Mouse (Mus musculus) thymus, postnatal 10 days (tissue): ENCODE results near the gene B4galt3.

Source experiments
- DNase-seq, 2 experiments: peaks; one replicate each; pipeline ENCODE4 v3.0.0; 2021; ENCODE audit warnings: low spot score in 2 of 2

B4galt3 gene

DNA sequence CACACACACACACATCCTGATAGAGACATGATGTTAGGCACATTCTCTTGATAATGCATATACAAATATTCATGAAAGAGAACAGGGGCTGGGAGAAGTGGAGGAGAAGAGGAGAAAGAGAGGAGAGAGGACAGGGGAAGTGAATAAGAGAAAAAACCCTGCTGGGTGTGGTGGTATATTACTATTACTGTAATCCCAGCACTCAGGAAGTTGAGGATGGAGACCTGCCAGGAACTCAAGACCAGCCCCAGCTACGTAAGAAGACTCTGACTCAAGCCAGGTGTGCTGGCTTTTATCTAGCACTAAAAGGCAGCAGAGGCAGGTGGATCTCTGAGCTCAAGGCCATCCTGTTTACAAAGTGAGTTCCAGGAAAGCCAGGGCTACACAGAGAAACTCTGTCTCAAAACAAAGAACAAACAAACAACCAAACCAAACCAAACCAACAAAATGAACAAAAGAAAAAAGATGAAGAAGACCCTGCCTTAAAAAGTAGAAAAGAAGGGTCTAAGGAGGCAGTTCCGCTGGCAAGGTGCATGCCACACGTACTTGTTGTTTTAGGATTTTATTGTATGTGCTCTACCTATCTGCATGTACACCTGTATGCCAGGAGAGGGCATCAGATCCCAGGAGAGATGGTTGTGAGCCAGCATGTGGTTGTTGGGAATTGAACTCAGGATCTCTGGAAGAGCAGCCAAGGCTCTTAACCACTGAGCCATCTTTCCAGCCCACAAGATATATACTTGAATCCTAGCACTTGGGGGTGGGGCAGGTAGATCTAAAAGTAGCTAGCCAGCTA, 6.3 kb upstream of the B4galt3 start:
- DNase-seq, result no peak

DNA sequence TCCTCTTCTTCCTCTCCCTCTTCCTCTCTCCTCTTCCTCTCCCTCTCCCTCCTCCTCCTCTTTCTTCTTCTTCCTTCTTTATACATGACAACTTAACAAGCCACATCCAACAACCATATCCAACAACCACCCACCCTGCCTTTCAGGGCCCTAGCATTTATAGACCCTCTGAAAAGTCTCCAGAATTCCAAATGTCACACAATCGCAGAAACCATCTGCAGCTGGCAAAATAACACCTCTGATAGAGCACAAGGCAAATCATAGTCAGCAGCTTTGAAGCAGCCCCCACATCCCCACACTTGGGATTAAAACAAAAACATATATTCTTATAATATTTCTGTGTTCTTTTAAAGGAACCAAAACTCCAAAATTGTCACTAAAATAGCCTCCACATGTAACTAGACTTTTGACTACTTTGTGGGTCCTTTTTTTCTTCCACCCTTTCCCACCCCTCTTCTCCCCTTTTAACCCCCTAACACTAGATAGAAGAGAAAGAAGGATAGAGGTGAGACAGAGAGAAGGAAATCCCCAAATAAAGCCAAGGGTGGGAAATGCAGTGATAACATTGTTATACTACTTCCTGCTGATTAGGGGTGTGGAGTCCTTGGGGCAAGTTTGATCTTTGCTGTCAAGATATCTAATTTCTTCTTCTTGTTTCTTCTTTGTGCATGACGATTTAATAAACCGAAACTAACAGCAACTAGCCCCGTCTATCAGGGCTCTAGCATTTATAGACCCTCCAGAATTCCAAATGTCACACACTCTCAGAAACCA, 4.0 kb upstream of the B4galt3 start:
- no peak for DNase-seq

DNA sequence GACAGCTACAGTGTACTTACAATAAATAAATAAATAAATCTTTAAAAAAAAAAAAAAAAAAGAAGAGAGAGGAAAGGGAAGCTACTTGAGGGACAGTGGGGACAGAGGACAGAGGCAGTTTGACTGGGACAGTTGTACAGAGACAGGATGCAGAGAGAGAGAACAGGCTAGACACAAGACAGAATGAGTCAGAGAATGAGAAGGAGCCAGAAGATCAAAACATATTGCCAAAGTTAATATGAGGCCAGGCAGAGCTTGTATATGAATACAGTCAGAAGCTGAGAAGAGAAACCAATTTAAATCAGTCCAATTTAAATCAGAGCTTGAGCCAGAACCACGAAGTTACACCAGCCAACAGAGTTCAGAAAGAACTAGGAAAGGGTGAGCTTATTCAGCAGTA, 1.8 kb upstream of the B4galt3 start:
- no peak for DNase-seq

DNA sequence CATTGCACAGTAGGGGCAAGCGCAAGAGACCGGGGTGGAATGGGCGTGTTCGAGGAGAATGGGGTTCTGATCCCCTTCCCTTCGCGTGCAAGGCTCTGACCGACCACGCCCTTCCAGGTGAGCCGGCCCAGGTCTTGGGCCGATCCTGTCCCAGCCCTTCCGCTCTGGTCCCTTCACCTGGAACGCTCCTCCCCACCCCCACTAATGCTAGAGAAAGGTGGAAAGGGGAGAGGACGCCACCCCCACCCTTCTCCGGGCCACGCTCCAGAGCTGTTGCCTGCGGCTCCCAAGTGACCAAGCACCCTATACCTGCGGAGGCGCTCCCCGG, 409 bp downstream of the B4galt3 start:
- DNase-seq, result peak; percentile 35 to 60

DNA sequence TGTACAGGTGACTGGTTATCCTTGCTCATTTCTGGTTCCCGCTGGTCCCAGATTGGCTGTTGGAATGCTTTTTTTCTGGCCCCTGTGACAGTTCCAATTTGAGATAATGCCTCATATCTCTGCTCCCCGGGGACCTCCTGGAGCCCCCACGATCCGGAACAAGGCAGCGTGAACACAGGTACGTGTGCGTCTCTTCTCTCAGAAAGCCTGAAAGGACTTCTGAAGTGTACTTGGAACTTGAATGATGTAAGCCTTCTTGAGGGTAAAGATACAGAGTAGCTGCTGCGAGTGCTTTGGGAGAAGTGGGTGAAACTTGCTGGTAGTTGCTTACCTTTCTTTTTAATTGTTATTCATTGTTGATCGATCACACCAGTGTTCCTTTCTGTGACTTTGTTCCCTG, 1.1 kb downstream of the B4galt3 start:
- no peak for DNase-seq

DNA sequence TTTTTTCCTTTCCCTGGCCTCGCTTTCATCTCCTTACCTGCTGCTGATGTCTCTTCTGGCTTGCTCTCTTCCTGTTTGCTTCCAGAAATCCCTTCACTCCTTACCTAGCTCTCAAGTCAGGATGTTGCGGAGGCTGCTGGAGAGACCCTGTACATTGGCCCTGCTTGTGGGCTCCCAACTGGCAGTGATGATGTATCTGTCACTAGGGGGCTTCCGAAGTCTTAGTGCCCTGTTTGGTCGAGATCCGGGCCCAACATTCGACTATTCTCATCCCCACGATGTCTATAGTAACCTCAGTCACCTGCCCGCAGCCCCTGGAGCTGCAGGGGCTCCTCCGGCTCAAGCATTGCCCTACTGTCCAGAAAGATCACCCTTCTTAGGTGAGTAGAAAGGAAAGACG, 1.5 kb downstream of the B4galt3 start:
- no peak for DNase-seq

DNA sequence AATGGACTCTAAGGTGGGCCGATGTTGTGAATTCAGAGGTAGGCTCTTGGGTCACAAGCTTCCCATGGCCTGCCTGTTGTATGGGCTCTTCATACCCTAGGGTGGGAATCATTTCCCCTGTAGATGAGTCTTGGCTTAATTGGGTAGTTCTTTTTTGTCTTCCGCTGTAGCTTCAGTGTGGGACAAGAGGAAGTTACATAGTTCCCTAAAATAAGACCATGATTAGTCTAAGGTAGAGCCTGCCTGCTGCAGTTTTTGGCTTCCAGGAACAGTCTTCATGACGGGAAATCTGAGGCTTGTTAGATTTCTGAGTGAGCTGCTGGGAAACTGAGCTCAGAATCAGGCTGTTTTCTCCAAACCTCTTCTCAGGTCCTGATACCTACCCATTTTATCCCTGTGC, 2.0 kb downstream of the B4galt3 start:
- no peak for DNase-seq

DNA sequence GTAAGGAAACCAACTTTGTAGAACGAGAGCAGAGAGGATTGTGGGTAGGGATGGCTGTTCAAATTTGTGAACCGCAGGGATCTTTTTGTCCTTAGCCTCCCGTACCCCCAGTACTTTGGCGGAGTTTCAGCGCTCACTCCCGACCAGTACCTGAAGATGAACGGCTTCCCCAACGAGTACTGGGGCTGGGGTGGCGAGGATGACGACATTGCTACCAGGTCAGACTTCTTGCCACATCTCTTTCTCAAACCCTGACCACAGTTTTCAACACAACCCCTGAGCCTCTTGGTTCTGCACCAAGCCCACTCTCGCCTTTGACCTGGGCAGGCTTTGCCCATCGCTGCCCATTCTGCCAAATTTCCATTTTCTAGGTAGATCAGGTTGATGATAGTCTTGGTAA, 4.0 kb downstream of the B4galt3 start:
- DNase-seq, result no peak

DNA sequence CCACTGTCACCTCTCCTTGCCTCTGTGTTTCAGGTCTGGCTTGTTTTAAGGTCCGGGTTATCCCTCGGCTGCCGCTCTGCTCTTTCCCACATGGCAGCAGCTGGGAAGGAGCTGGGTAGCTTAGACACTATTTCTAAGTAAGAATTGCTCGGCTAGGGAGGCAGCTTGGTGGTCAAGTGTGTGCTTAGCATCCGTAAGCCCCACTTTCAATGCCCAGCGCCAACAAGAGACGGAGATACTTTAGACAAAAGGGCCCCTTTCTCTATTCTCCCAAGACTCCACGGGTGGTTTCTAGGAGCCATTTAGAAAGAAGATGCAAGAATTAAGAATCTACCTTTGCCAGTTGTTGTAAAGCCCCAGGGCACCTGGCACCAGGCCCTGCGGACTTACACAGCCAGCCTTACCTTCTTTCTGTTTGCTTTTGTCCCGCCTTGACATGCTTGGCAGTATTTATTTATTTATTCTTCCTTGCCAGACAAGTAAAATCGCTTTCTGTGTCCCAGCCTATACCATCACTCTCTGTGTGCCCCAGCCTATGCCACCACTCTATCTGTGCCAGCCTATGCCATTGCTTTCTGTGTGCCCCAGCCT, 5.1 kb downstream of the B4galt3 start:
- DNase-seq, result no peak

DNA sequence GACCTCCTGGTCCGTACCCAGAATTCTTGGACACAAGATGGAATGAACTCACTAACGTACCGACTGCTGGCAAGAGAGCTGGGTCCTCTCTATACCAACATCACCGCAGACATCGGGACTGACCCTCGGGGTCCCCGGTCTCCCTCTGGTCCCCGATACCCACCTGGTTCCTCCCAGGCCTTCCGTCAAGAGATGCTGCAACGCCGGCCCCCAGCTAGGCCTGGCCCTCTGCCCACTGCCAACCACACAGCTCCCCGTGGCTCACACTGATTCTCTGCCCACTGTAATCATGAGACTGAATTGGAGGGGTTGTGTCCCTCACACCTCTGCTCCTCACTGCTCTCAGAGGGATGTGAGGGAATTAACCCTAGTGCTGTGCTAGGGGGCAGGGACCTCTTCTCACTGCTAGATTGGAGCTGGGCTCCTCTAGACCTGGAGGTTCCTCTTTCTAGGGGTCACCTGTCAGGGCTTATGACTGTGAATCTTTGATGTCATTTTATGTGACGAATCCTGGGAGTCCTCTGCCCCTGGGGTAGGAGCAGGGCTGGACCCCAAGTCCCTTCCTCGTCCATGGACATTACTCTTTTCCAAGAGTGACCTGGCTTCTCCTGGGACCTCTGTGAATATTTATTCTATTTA, 6.1 kb downstream of the B4galt3 start:
- DNase-seq, result no peak

DNA sequence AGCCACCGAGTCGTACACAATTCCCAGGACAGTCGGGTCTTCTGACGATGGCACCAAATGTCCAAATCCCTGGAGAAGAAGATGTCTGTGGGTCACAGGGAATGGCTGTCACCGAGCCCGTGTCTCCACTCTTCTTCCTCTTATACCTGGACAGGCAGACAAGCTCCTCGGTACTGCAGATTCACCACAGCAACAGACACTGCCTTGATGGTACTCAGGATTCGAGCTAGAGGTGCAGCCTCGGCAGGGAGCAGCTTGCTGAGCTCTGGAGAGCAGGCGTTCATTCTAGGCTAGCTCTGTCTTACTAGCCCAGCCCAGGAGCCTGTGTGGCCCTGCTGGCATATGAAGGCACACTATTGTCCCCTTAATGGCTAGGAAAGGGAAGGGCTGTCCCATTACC, 7.6 kb downstream of the B4galt3 start:
- no peak for DNase-seq

DNA sequence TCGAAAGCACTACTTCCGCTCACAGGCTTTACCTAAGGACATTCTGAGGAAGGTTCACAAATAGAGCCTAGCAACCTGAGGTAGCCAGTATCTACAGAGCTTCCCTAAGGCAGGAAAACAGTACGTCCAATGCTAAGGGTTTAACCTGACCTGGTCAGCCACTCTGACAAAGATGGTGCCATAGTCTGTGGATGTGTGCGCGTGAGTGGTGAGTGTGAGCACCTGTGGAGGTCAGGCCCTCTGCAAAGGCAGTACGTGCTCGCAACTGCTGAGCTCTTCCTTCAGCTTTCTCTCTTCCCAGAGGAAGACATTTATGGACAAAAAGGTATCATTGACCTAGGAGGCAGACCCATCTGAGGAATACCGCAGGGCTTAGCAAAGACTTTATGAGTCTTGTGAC, 8.3 kb downstream of the B4galt3 start:
- DNase-seq, result no peak

DNA sequence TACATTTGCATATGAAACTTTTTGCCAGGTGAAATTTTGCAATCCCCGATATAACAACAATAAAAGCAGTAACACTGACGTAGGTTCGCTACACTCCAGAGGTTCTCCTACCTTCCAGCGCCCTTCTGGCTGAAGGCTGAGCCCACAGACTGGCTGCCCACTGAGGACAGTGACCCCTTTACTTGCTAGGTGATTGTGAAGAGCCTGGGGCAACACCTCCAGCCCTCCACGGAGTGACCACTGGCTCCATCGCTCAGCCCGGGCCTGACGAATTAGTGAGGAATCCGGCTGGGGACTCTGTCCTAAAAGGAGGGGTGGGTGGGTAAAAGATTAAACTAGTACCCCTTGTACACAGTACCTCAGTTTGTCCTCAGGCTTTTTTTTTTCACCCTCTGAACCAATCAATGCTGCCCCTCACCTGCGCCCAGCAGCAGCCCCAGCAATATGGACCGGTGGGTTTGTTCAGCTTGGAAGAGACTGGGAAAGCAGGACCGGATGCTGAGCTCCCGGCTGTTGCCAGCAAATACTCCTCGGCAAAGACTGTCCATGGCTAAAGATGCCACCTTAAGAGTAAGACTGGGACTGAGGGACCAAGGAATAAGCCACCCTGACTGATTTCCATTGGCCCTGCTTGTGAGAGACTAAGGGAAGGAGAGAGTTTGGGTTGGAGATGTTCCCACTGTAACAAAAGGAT, 9.0 kb downstream of the B4galt3 start:
- no peak for DNase-seq

DNA sequence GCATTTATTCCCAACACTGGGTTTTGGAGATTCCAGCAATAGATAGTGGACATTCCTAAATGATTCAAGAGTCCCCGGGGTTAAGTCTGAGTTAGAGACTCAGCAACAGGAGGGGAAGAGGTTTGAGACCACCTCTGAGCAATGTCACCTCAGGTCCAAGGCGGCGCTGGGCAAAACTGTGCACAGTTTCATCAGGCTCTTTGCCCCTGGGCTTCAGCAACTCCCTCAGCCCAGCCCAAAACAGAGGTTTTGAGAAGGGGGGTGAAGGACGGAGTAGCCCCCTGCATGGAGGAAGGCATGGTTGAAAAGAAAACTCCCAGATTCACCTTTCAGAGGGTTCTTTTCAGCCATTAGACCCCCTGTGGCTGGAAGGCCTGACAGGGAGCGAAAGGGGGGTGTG, 9.6 kb downstream of the B4galt3 start:
- no peak for DNase-seq

DNA sequence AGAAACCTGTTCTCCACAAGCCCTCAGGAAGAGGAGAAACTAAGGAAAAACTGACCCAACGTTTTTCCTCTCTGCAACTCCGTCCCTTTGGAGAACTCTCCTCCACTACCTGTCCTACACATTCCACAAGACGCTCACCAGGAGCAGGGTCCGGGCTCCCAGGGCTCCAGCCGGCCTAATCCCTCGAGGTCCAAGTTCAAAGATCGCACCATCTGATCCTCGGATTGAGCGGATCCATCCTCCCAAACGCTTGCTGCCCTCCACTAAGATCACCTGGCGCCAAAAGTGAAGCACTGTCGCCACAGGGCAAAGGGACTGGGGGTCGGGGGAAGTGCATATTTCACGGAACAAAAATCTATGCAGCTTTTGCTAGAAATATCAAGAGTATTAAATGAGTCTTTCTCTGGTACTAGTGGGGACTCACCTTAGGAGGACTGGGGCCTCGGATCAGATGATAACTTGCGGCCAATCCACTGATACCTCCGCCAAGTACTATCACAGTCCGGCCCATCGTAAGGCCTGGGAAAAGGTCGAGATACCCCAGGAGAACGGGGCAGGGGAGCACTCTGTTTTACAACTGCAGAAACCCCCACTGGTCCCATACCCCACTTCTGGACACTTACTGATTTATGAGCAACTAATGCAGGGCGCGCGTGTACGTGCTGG, 10.3 kb downstream of the B4galt3 start:
- DNase-seq, result no peak

DNA sequence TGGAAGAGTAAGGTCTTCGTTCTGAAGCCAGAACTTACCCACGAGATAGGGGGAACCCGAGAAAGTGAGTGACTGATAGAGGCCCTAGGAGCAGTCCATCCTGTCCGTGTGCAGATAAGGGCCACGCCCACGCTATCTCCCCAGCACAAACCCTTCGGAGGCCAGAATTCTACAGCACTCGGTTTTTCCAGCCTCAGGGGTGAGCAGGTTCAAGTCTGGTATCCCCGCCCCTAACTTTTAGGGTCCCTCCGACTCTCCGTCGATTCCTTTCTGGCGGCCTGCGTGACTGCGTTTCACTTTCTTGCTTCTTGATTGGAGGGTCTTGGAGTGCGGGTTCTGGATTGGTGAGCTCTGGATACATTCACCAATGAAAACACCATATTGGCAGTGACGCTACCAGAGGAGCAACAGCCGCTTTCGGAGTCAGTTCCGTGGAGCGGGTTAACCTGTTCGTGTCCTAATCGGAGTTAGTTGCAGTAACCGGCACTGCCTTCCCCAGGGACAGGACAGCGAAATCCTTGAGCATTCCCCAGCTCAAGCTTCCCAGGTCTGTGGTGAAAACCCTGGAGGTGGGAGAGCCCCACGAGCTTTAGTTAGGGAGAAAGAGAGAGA, 10.9 kb downstream of the B4galt3 start, which contains the start of gene Ppox:
TSS of gene Ppox (minus strand) at position 271 of the 612 bp plus-strand sequence.
- DNase-seq, result peak; percentile 87 to 90

DNA sequence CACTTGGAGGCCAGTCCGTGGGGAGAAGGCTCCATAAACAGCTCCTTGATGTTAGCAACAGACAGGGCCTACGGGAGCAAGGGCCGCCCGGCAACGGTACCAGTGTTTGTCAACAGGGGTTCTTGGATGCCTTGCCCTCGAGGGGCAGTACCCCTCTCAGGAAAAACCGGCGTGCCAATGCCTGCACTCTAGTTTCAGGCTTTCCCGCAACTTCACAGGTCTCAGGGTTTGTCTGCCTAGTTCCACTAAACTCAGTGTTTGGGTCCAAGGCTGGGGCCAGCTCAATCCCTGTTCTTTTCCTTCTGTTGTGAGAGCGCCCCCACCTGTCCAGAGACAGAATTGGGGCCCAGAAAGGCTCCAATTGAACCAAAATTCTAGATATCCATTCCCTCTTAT, 11.4 kb downstream of the B4galt3 start:
- DNase-seq, result peak; percentile 66 to 81

DNA sequence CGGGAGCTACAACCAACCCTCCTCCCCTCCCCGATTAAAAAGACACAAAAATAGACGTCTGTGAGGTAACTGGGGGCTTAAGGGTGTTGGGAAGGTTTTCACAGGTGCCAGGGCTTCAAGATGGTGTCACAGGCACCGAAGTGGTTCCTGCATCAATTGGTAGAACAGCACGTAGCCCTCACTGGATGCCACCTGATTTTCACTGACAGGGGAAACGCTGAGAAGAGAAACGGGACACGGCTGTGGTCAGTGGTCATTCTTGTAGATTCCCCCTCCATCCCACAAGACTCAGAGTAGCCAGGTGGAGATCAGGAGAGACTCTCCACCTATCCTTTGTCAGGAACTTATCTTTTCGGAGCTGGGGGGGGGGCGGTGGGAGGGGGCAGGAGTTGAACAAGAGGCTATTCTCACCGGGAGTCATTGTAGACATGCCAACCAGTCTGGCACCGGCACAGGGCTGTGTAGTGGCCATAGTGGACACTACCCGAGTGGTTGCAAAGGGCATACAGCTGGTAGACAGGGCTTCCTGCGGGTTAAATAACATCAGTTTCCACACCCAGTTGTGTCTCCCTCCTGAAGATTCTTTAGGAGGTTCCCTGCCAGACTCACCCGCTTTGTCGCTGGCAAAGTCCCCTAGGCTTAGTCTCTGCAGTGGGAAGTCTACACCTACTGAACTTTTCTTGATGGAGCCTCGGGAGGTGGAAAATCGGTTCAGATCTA, 12.1 kb downstream of the B4galt3 start:
- DNase-seq, result no peak

DNA sequence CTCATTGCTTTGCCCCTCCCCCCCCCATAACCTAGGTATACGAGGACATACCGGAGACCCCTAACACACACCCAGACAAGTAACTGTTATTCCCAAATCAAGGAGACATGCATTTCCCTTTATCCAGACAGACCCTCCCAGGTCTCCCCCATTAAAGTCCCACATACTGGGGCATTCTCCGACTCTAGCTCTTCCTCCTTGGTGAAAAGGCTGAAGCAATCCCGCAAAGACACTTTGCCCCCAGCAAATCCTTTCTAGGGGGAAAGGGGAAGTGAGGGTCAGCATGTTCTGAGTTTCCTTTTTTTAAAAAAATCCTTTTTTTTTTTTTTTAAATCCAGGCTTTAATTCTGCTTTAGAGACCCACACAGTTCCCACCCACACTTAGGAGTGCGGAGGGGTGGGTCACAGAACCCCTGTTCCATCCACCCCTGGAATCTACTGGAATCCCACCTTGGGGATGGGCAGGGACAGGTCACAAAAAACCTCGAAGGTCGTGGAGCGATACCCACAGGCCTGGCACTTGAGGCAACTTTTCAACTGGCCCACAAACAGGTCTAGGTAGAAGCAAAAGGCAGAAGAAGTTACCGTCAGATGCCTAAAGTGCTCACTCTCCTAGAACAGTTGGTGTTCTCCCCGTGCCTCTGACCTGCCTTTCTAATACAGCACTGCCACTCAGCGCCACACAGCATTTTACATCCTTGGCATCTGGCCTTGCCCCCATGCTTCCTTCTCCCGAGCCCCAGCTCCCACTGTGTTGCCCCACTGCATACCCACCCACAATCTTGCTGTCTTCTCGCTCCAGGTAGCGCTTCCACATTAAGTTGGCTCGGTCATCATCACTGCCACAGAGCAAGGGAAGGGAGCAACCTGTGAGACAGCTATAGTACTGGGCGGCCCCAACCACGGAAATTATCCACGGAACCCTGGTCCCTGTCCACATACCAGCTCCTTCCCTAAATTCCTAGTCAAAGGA, 13.3 kb downstream of the B4galt3 start:
- no peak for DNase-seq
